Mouse (Mus musculus): ENCODE data around the gene Zfp143. TPM values are rescaled to one million over a fixed set of nuclear protein-coding genes. Genes with fewer than 3 reads are reported as not detected.

Gene Zfp143
- polyA plus RNA-seq (2012; rRNA removed): 11.9 TPM in 2 replicates

GRCm38 (mm10) chr7:110061199-110061751 is at the start of gene Zfp143:
TSS of gene Zfp143 (plus strand) at chr7:110061217.

GRCm38 (mm10) chr7:110018117-110018630 is 42.8 kb upstream of the Zfp143 start, which contains the start of gene Ipo7:
TSS of gene Ipo7 (plus strand) at chr7:110018274.

GRCm38 (mm10) chr7:110121516-110122288 is 60.7 kb downstream of the Zfp143 start, which contains the start of gene Wee1:
TSS of gene Wee1 (plus strand) at chr7:110122046.

Other genes with a start within 250 kb of the Zfp143 start
- gene Scube2, start 195.5 kb upstream of the Zfp143 start, polyA plus RNA-seq (2012; rRNA removed): 2.2 and 2.4 TPM in 2 replicates
- gene Dennd5a, start 100.7 kb upstream of the Zfp143 start, polyA plus RNA-seq (2012; rRNA removed): 27.3 and 29.3 TPM in 2 replicates
- 27.6 and 27.7 TPM in 2 replicates for gene Tmem41b, start 74.3 kb upstream of the Zfp143 start, polyA plus RNA-seq (2012; rRNA removed)
- 29.2 and 32.8 TPM in 2 replicates for gene Ipo7, start 42.9 kb upstream of the Zfp143 start, polyA plus RNA-seq (2012; rRNA removed)
- gene Wee1, start 60.8 kb downstream of the Zfp143 start, polyA plus RNA-seq (2012; rRNA removed): 6.4 and 7.4 TPM in 2 replicates
- gene Swap70, start 160.5 kb downstream of the Zfp143 start, polyA plus RNA-seq (2012; rRNA removed): 12.1 and 15.6 TPM in 2 replicates

Data from colon, adult 2 months (tissue).